9 mouse cellular contexts compared by ENCODE assay signal in the genomic region with DNA sequence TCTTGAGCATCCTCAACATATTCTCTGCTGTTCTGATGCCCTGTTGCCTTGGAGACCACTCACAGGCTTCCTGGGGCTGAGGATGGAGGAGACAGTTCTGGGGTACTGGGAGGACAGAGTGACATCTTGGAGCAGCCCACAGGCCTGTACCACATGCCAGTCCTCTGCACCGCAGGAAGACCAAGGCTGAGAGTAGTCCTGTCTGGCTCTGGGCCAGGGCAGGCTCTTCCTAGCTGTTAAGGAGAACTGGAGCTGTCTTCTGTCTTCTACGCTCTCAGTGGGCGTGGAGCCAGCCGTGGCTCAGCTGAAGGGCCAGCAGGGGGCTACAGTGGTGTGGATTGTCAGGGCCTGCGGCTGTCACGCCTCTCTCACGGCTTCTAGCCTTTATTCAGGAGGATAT. TPM values are rescaled to one million over a fixed set of nuclear protein-coding genes. Genes with fewer than 3 reads are reported as not detected.
A peak's percentile ranks its signal among the peaks of the same experiment; 100 is the strongest.
DNase-seq lines count a peak whose midpoint lies in the region; ATAC-seq lines count a peak whose summit lies in the region.
"Had no signal": no experiment of that assay in that cellular context is flagged by ENCODE, and none has a peak within 500 bp of the region (broad histone marks: within the 10 kb centered on the region; RNA-seq: fewer than 3 reads in every experiment).

No protein-coding gene starts in this region.

- WGBS in limb, embryonic 11.5 days: 35% methylated on average over 7 of the region's 7 CpGs
- WGBS in limb, embryonic 10.5 days: 40% methylated on average over 7 of the region's 7 CpGs
- WGBS in kidney, embryonic 15.5 days: 20% methylated on average over 7 of the region's 7 CpGs
- 12% methylated on average over 7 of the region's 7 CpGs for WGBS in lung, embryonic 15.5 days

- H3K27ac ChIP-seq in limb, embryonic 11.5 days (replicated peaks; ENCODE audit: low read depth, low read length): no peak overlapping the region
- no peak overlapping the region for H3K27ac ChIP-seq in limb, embryonic 10.5 days
- no peak overlapping the region for H3K27ac ChIP-seq in kidney, embryonic 15.5 days
- H3K27ac ChIP-seq in lung, embryonic 15.5 days: no peak overlapping the region
- H3K27ac ChIP-seq: liver, embryonic 13.5 days had no signal

- no peaks in the 10 kb centered on the region for H3K27me3 ChIP-seq in limb, embryonic 11.5 days (ENCODE audit: control insufficient read depth, insufficient read depth, low read length)
- no peaks in the 10 kb centered on the region for H3K27me3 ChIP-seq in limb, embryonic 10.5 days (ENCODE audit: low read depth, poor library complexity, severe bottlenecking)
- no peaks in the 10 kb centered on the region for H3K27me3 ChIP-seq in kidney, embryonic 15.5 days
- no peaks in the 10 kb centered on the region for H3K27me3 ChIP-seq in lung, embryonic 15.5 days
- H3K27me3 ChIP-seq: liver, embryonic 13.5 days had no signal

- no peaks in the 10 kb centered on the region for H3K9me3 ChIP-seq in limb, embryonic 11.5 days (ENCODE audit: control insufficient read depth, low read length)
- no peaks in the 10 kb centered on the region for H3K9me3 ChIP-seq in limb, embryonic 10.5 days (replicated peaks)
- no peaks in the 10 kb centered on the region for H3K9me3 ChIP-seq in kidney, embryonic 15.5 days (replicated peaks)
- H3K9me3 ChIP-seq in lung, embryonic 15.5 days: no peaks in the 10 kb centered on the region
- H3K9me3 ChIP-seq: liver, embryonic 13.5 days had no signal

- H3K4me3 ChIP-seq in limb, embryonic 11.5 days (ENCODE audit: low read depth, low read length): no peak overlapping the region
- no peak overlapping the region for H3K4me3 ChIP-seq in limb, embryonic 10.5 days
- no peak overlapping the region for H3K4me3 ChIP-seq in kidney, embryonic 15.5 days (replicated peaks)
- H3K4me3 ChIP-seq in lung, embryonic 15.5 days: no peak overlapping the region
- H3K4me3 ChIP-seq: liver, embryonic 13.5 days had no signal

- H3K9ac ChIP-seq in limb, embryonic 11.5 days (ENCODE audit: low read length): no peak overlapping the region
- no peak overlapping the region for H3K9ac ChIP-seq in kidney, embryonic 15.5 days
- H3K9ac ChIP-seq in lung, embryonic 15.5 days: no peak overlapping the region
- H3K9ac ChIP-seq: liver, embryonic 13.5 days had no signal

- no peak for ATAC-seq in limb, embryonic 11.5 days (ENCODE audit: insufficient number of reproducible peaks, low FRiP score, low TSS enrichment, low read depth)
- peak; percentile 79 for ATAC-seq in frontal cortex, adult (ENCODE audit: low TSS enrichment)
- ATAC-seq in kidney, embryonic 15.5 days (replicated peaks; ENCODE audit: low FRiP score): peak; percentile 58; the same call in 1 of the 2 replicates
- peak; percentile 69; the same call in 1 of the 2 replicates for ATAC-seq in lung, embryonic 15.5 days (ENCODE audit: borderline replicate concordance, extremely low read depth, low FRiP score, low TSS enrichment)
- no peak for ATAC-seq in monocyte, adult 5-6 weeks (replicated peaks; ENCODE audit: insufficient number of reproducible peaks, low FRiP score, low TSS enrichment, poor library complexity, severe bottlenecking)

- peak; percentile 41 for DNase-seq in limb, embryonic 11.5 days (ENCODE audit: low spot score)
- no peak for DNase-seq in limb, embryonic 10.5 days (ENCODE audit: low spot score)
- DNase-seq in cerebellum, adult 11 months: peak; percentile 41
- DNase-seq in retina, postnatal 1 day: peak; percentile 76
- DNase-seq: liver, embryonic 13.5 days had no signal

- no peaks in the 10 kb centered on the region for H3K36me3 ChIP-seq in limb, embryonic 11.5 days (ENCODE audit: control insufficient read depth, insufficient read depth, low read length)
- no peaks in the 10 kb centered on the region for H3K36me3 ChIP-seq in limb, embryonic 10.5 days
- H3K36me3 ChIP-seq in kidney, embryonic 15.5 days: no peaks in the 10 kb centered on the region
- no peaks in the 10 kb centered on the region for H3K36me3 ChIP-seq in lung, embryonic 15.5 days
- H3K36me3 ChIP-seq: liver, embryonic 13.5 days had no signal

- H3K4me2 ChIP-seq in limb, embryonic 11.5 days (ENCODE audit: low read depth, severe bottlenecking): no peak overlapping the region
- H3K4me2 ChIP-seq in kidney, embryonic 15.5 days: no peak overlapping the region
- no peak overlapping the region for H3K4me2 ChIP-seq in lung, embryonic 15.5 days
- H3K4me2 ChIP-seq: liver, embryonic 13.5 days had no signal

- H3K4me1 ChIP-seq in limb, embryonic 11.5 days (ENCODE audit: control insufficient read depth, insufficient read depth, low read length): 0 out of 2 replicates have a peak, but pooled peaks cover 2% of the 10 kb centered on the region
- peaks cover 5% of the 10 kb centered on the region; the same call in 1 of the 2 replicates for H3K4me1 ChIP-seq in limb, embryonic 10.5 days
- H3K4me1 ChIP-seq in kidney, embryonic 15.5 days: no peaks in the 10 kb centered on the region
- peaks cover 13% of the 10 kb centered on the region; the same call in 1 of the 2 replicates for H3K4me1 ChIP-seq in lung, embryonic 15.5 days
- H3K4me1 ChIP-seq: liver, embryonic 13.5 days had no signal

RNA-seq across cellular contexts. Expression of a gene that starts 57.8 kb away (rescaled TPM):
- polyA plus RNA-seq in limb, embryonic 11.5 days (2014; fragmentation: Nextera tagmentation; extraction: Ambion mirVana): 45.4 and 47.8 TPM in 2 replicates
- polyA plus RNA-seq in limb, embryonic 10.5 days (2016; fragmentation: Nextera tagmentation; extraction: Ambion mirVana): 48.7 and 60.3 TPM in 2 replicates
- polyA plus RNA-seq in kidney, embryonic 15.5 days (2015; fragmentation: Nextera tagmentation; extraction: Ambion mirVana): 68.3 and 75.1 TPM in 2 replicates
- polyA plus RNA-seq in lung, embryonic 15.5 days (2015; fragmentation: Nextera tagmentation; extraction: Ambion mirVana): 68.5 and 75.8 TPM in 2 replicates
- total RNA-seq in monocyte, adult 5-6 weeks (2017): 24.4 to 70.1 TPM (median 35.2 TPM) in 3 replicates

Comparison
In these comparisons a context has a peak if more than half of its experiments do, and no peak if none do; other contexts are left out.
1. ATAC-seq: peak in frontal cortex, adult (single experiment), kidney, embryonic 15.5 days (single experiment) and lung, embryonic 15.5 days (single experiment); none in limb, embryonic 11.5 days (single experiment) and monocyte, adult 5-6 weeks (single experiment).